Mouse (Mus musculus): ENCODE measurements at regions not wholly inside any gene's neighbourhood (a gene's known extent, or its start where the extent isn't known, plus 50 kb on each side); places are given as distances from the start of the nearest gene placed in this dataset.

DNA sequence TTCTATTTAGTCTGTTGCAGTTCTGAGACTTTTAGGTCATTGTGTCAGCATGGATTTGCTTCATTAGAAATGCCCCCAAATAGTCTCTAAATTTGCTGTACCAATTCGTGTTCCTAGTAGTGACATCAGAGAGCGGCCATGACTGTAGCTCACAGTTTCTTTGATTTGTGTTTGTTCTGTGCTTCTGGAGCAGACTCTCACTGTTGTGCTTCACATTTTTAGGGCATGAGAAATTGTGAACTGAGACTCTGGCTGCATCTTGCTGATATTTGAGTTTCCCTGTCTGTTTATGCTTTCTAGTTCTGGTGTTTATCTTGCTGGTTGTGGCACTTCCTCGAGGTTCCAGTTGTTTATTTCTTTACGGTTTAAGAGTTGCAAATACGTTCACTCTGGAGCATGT is 57.0 kb upstream of the Sox11 start:
- no peak for TF ChIP-seq POLR2A (IDR thresholded peaks at IDR 0.05; ENCODE audit: borderline replicate concordance, insufficient read depth, low read length)
- TF ChIP-seq CTCF (IDR thresholded peaks at IDR 0.05; ENCODE audit: borderline replicate concordance, insufficient read depth, low read depth, low read length), result no peak
